Mouse (Mus musculus): ENCODE measurements at regions not wholly inside any gene's neighbourhood (a gene's known extent, or its start where the extent isn't known, plus 50 kb on each side); places are given as distances from the start of the nearest gene placed in this dataset.
"Not testable (repeated sequence)": the region's sequence is repeated elsewhere in the genome, so short reads cannot be mapped to it uniquely, and the experiment has no call there.

DNA sequence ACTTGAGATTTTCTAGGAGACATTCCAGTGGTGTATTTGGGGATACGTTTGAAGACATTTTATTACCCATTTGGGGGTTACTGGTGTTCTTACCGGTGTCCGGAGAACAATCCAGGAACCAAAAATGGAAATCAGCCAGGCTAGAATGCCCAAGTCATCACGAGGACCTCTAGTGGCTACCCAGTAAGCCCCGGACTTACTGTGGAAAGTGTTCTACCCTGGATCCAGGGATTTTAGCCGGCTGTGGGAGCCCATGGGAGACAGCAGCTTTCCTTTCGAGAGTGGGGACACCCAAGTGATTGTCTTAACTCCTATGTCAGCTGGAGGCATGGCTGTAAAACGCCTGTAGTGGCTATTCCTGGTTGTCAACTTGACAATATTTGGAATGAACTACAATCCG, 77.0 kb upstream of the Lemd2 start:
- DNase-seq (ENCODE audit: low spot score), result no peak

DNA sequence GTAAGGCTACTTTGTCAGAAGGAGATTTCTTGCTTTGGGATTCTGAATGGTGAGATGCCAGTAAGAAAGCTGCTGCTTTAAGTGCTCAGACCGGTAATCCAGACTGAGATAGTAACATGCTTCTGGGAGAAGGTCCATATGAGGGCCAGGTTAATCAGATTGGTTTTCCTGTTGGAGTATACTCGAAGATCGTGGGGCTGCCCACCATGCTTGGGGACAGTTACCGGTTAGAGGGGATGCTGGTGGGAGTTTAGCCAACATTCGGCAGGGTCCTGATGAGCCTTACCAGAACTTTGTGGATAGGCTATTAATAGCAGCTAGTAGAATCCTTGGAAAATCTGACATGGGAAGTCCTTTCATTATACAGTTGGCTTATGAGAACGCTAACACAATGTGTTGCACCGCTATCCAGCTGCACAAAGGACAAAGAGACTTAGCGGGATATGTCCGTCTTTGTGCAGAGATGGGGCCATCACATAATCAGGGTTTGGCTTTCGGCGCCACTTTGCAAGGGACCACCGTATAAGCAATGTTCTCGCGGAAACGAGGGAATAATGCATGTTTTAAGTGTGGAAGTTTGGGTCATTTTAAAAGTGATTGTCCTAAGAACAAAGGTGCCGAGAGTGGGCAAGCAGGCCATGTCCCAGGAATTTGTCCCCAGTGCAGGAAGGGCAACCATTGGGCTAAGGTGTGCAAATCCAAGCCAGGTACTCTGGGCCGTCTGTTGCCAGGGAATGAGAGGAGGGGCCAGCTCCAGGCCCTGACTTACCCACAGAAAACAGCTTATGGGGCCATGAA, 75.4 kb upstream of the Lemd2 start:
- DNase-seq (ENCODE audit: low spot score), result not testable (repeated sequence)

DNA sequence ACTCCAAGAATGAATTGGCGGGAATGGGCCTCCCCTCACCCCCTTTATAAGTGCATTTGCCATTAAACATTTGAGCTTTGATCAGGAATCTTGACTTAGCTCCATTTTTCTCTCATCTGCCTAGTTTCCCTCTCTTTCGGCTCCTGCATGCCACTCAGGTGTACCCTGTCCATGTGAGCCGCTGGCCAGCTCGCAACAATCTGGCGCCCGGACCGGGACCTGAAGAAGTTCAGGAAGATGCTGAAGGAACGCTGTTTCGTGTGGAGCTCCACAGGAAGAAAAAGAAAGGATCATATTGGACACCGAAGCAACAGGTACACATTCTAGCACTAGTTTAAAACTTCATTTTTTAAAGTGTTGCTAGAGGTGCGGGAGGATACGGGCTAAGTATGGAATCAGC, 73.5 kb upstream of the Lemd2 start:
- DNase-seq (ENCODE audit: low spot score), result not testable (repeated sequence)

DNA sequence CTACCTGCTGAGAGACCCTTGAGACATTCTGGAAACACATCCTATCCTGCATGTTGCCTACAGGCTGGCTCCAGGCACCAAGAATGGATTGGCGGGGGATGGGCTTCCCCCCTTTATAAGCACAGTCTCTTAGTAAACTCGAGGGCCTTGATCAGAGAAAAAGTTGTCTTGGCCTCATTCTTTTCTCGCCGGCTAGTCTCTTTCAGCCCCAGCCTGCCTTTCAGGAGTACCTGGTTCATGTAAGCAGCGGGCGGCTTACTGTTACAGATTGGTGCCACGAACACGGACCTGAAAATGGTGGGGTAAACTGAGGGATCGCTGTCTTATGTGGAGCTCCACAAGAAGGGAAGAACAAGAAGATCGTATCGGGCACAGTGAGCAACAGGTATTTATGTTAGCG, 67.5 kb upstream of the Lemd2 start:
- DNase-seq (ENCODE audit: low spot score), result not testable (repeated sequence)

GRCm38 (mm10) chr17:27270776-27271175, 66.5 kb upstream of the Lemd2 start:
- DNase-seq (ENCODE audit: low spot score), result not testable (repeated sequence)

GRCm38 (mm10) chr17:27264607-27265006, 60.3 kb upstream of the Lemd2 start:
- DNase-seq (ENCODE audit: low spot score), result not testable (repeated sequence)

DNA sequence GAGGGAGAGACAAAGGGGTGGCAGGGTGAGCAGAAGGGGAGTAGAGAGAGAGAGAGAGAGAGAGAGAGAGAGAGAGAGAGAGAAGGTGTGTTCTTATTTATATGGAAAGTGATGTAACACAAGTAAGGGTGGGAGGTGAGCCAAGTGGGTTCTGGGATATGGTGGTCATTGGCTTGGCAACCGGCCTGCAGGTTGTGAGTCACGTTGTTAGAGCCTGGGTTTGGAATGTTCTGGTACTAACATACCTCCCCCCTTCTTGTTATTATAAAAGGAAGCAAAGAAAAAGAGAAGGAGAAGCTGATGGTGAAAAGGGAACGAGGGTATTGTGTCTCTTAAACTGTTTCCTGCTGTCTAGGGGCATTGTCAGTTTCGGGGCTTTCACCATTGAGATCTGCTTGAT, 58.3 kb upstream of the Lemd2 start:
- peak; percentile 22 for DNase-seq (ENCODE audit: low spot score)

GRCm38 (mm10) chr17:27261981-27262380, 57.7 kb upstream of the Lemd2 start:
- no peak for DNase-seq (ENCODE audit: low spot score)

DNA sequence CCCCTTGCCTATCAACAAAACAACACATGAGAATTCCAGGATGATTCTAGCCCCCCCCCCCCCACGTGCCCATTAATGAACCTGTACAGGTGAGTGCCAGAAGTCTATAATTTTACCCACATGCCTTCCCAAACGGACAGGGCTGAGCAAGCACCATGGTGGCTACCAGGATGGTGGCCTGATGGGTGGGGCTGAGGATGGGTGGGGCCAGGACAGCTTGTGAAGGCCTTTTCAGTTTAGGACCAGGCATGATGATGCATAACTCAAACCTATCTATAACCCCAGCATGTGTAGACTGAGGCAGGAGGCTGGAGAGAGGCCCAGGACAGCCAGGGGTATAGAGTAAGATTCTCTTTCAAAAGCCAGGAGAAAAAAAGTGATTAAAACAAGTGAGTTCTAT, 57.0 kb upstream of the Lemd2 start:
- no peak for DNase-seq (ENCODE audit: low spot score)

- no peak for DNase-seq (ENCODE audit: low spot score)
These were observed 55.8 kb upstream of the Lemd2 start for GRCm38 (mm10) chr17:27260116-27260515.

DNA sequence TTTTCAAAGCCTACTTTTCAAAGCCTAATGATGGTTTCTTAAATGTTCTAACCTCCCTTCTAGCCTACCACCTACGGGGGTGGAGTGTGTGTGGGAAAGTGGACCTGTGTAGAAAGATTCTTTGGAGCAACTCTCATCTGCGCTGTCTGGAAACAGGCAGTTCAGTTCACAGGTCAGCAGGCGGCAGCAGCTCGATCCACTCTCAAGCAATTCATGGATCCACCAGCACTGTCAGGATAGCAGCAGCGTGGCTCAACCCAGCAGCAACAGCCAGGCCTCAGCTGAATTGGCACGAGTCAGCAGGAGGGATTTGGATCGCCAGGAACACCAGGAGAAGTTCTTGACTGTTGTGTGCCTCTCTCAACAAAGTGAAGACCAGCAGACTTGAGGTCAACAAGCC, 53.1 kb upstream of the Lemd2 start:
- peak; percentile 41 for DNase-seq (ENCODE audit: low spot score)

GRCm38 (mm10) chr17:27255804-27256203, 51.5 kb upstream of the Lemd2 start:
- DNase-seq (ENCODE audit: low spot score), result no peak
